Mouse (Mus musculus): ENCODE data around the gene Osbpl8.
A peak's percentile ranks its signal among the peaks of the same experiment; 100 is the strongest.

The Osbpl8 gene

DNA sequence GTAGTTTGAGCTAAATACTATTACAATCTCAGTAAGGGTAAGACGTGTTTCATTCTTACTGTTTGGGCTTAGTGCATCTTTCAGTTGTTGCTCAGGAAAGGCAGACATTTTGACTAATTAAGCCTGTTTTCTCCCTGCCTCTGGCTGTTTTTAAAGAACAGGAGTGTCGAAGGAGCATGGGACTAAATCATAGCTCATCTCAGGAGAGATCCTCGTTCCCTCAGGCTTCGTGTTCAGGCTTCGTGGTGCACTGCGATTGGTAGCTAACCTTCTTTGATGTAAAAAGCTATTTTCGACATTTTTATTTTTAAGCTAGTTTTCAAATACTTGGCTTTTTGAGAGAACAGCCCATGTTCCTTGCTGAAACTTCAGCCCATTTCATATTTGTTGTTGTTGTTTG lies 78.1 kb downstream of the Osbpl8 start:
- DNase-seq: no peak

DNA sequence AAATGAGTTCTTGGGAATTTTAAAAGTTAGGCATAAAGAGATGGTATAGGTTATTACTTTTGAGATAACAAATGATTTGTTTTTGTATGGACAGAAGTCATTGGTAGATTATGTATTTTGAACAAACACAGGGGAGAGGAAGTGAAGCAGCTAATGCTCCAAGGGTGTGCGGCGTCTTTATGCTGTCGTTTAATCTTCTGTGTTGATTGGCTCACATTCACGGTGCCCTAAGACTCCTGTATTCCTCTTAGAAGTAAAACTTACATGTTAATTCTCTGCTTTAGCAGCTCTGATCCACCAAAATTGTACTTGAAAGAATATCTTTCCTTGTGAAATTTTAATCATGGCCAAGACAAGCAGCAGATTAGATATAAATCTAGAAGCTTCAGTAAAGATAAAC lies 83.1 kb downstream of the Osbpl8 start:
- no peak for DNase-seq

DNA sequence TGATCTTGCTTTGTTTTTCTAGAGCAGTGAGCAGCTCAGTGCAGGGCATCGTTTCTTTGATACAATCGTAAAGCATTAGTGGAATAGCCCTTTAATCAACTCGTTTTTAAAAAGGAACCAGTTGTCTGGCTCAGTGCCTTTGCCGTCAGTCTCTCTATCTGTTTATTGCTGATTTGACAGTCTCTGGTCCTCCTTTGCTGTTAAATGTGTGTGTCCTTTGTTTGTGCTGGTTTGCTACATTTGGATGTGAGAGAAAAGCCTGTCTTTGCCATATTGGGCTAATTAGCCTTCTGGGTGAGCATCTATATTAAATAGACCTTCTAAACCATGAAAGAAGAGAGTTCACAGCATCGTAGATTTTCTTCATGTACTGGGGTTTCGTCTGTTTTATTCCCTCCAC lies 83.6 kb downstream of the Osbpl8 start:
- no peak for DNase-seq

DNA sequence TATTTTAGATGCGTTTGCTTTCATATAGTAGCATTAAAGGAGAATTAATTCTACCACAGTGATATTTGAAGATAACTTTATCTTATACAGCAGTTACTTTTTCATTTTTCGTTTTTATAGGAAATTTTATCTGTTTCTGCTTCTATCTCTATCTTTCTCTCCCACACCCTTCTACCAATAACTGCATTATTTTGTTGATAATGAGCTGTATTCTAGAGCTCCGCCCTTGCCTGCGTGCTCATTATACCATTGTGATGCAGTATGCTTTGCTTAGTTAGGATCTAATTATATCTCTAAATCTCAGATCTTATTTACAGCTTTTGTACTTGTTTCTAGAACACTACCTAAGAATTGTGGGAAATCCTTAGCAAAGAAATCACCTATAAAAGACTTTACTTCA lies 85.6 kb downstream of the Osbpl8 start:
- no peak for DNase-seq

DNA sequence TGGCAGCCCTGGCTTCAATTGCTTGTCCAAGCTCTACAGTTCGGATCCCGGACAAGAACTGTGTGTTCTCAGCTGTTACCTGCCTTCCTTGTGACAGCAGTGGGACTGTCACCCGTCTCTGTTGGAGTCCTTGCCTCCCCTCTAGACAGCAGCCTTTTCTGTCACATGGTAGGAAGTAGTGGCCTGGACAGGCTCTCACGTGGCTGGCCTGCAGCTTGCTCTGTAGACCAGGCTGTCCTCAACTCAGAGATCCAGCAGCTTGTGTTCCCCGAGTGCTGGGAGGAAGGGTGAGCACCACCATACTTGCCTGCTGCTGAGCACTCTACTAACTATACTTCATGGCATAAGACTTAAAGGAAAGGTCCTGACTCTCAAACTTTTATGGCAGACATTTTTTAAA lies 87.1 kb downstream of the Osbpl8 start:
- DNase-seq: no peak

DNA sequence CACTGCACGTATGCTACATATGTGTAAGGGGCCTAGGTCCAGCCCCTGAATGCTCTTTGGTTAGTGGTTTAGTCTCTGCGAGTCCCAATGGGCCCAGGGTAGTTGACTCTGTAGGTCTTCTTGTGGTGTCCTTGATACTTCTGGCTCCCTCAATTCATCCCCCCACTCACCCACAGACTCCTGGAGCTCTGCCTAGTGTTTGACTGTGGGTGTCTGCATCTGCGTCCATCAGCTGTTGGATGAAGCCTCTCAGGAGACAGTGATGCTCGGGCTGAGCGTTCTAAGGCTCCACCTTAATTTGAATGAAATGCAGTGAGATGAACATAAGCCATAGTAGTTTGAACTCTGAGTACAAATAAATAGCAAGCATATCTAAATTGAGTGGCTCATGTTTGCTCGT lies 90.7 kb downstream of the Osbpl8 start:
- DNase-seq: no peak

DNA sequence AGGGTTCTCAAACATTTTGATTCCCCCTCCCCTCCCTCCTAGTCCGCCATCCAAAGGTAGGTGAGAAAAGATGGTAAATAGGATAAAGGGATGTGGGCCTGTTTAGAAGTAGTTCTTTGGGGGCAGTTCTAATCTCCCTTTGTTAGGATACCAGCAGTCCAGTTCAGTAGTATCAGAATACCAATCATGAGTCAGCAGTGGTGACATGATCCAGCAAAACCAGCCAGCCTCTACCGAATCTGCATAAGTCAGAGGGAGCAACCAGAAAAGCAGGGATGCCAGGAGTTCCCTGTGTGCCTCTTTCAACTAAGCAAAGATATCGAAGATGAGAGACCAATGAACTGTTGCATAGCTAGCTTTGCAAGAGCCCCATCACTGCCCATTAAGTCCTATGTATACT lies 91.6 kb downstream of the Osbpl8 start:
- no peak for DNase-seq

DNA sequence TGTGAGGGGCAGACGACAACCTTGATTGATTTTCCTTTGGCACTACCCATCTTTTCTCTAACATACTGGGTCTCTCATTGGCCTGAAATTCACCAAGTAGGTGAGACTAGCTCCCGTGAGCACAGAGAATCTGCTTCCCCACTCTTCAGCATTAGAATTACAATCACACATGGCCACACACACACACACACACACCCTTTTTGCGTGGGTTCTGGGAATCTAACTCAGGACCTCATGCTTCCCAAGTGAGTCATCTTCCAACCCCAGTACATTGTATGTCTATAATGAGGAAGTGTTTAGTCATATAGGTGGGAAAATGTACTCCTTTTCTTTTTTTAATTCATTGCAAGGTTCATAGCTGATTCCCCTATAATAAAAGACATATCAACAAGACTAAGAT lies 92.8 kb downstream of the Osbpl8 start:
- DNase-seq: no peak

DNA sequence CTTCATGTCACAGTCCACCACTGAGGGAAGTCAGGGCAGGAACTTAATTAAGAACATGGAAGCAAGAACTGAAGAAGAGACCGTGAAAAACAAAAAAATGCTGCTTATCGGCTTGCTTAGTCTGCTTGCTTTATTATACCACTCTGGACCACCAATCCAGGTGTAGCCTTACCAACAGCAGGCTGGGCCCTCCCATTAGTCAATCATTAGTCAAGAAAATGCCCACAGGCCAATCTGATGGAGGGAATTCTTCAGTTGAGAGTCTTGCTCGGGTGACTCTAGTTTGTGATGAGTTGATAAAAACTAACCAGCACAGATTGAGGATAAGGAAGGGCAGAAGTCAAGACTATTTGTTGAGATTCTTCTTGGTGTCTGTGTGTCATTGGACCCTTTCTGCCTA lies 93.7 kb downstream of the Osbpl8 start:
- DNase-seq: no peak

DNA sequence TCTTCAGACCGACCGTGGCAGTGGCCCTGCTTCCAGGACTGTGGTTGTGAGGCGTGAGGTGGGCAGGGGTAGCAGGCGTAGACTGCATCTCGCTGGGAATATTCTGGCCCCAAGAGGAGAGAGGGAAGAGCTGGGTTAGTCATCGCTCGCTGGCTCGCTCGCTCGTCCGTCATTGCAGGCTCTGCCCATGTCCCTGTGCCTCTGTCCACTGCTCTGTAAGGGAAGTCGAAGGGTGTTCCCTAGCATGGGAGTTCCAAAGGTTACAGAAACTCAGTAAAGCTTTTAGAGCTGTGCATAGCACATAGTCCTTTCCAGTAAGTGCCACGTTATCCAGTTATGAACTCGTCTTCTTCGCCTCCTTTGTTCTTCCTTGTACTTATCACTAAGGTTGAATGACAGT lies 107.1 kb downstream of the Osbpl8 start:
- no peak for DNase-seq

DNA sequence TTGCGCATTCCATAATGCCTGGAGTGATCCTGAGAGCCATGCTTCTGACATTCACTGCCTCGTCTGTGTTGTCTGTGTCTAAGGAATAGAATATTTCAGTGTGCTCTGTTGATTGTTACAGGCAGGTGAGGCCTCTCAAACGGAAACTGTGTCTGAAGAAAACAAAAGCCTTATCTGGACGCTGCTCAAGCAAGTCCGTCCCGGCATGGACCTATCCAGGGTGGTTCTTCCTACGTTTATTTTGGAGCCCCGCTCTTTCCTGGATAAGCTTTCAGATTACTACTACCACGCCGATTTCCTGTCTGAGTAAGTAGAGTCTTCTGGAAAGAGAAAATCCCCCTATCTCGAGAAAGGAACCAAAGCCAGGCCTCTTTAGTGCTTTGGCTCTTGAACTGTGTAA lies 108.4 kb downstream of the Osbpl8 start:
- DNase-seq: no peak

DNA sequence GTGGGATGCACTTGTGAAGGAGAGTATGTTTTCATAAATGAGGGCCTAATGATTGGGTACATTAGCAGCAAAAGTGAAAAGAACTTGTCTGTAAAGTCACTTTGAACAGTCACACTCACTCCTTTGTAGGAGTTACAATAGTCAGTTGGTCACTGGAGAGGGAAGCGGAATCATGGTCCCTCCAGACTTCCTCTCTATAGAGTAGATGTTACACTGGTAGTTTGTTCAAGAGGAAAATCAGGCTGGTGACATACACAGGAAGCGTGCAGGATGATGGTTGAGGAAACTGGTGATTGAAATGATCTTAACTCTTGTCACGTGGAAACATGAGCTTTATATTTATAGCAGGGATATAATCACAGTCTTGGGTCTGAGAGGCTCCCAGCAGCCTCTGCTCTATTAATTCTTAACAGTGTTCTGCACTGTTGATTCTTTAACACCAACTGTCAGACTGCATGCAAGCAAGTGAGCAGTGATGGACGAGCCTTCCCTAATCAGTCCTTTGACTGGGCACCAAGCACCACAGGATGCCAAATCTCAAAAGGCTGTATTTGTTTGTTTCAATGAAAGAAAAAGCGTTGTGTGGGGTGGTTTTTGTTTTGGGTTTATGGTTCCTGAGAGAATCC lies 109.0 kb downstream of the Osbpl8 start:
- DNase-seq: no peak

DNA sequence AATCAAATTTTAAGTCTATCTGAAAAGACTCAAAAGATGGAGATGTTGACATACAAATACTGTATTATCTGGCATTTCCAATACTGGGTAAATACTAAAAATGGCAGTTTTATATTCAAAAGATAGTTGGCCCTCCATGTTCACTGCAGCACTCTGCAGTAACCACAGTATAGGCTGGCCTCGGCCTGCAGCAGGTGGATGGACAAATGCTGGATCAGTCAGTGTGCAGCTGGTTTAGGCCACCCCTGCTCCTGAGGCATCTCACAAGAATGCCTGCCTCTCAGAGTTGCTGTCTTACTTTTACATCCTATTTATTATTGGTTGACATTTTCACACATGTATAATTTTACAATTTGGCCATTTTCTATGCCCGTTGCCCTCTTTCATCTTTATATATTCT lies 111.3 kb downstream of the Osbpl8 start:
- DNase-seq: no peak

DNA sequence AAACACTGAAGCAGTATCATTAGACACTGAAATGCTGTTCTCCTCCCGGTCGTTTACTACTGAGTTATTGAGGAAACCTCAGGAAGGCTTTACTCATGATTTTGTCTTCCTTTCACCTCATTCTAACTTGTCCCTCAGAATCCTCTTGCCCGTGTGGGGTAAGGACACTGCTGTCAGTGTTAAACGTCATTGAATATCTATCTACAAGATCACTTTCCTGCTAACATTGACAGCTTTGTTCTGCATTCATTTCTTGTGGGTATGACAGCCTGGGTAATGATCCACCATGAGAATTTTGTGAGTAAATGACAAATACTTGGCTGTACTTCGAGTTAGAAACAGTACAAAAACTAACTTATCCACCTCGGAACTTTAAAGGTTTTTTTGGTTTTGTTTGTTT lies 133.1 kb downstream of the Osbpl8 start:
- DNase-seq: no peak

DNA sequence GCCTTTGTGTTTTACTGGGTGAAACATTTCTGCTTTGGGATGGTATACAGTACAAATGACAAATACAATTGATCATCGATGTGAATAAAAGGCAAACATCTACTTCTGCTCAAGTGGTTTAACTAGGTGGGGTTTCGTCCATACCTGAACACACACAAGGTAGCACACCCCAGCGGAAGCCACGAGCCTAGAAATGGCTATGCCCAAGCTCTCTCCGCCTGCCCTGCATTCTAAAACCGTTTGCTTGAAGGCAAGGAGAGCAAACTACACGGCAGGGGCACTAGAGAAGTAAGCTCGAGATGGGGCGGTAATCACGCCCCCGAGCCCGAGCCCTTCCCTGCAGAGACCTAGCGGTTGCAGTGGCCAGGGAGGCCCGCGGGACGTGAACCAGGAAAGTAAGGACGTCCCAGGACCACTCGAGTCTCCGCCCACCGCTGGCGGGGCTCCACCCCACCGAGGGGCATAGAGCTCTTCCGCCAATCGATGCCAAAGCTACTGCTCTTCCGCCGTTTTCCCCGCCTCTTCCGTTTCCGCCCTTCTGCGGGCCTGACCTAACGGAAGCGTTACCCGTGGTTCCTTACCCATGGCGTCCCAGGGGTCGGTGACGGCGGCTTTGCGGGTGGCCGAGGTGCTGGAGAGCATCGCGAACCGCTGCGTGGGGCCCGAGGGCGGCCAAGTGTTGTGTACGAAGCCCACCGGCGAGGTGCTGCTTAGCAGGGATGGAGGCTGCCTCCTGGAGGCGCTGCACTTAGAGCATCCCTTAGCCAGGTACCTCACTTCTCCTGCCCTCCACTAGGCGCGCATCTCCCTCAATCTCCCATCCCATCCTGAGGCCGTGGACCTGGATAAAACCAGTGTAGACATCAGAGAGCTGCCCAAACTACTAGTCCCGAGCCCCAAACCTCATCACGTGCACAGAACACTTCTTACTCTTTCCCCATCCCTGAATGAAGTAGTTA lies 133.9 kb downstream of the Osbpl8 start, which contains the start of gene Bbs10:
Gene Bbs10 (plus strand): TSS at position 540 of the 959 bp plus-strand sequence.
- peak; percentile 94 for DNase-seq

DNA sequence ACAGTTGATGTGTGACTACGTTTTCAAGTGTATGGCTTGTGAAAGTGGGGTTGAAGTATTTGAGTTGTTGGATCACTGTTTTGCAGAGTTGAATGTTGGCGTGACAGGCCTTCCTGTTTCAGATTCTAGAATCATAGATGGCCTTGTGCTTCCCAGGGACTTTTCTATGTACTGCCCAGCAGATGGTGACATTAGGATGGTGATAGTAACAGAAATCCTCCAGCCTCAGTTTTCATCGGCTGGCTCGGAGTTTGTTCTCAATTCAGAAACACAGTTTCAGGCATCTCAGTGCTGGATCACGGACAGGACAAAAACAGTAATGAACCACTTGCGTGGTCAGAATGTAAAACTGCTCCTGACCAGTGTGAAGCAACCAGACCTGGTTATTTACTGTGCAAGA lies 135.0 kb downstream of the Osbpl8 start:
- no peak for DNase-seq

DNA sequence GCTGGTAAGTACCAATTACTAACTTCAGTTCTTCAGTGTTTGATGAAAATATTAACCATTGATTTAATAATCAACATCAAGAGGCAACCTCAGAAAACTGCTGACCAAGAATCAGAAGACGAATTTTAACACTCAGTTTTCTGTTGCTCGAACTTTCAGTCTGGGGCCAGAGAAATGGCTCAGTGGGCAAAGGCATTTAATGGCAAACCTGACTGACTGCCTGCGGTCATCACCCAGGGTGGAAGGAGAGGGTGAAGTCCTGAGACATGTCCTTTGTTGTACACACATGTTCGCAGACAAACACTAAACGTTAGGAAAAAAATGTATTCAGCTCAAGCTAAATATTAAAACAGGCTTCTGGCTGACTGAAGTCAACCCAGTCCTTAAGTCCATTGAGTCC lies 136.5 kb downstream of the Osbpl8 start:
- no peak for DNase-seq

DNA sequence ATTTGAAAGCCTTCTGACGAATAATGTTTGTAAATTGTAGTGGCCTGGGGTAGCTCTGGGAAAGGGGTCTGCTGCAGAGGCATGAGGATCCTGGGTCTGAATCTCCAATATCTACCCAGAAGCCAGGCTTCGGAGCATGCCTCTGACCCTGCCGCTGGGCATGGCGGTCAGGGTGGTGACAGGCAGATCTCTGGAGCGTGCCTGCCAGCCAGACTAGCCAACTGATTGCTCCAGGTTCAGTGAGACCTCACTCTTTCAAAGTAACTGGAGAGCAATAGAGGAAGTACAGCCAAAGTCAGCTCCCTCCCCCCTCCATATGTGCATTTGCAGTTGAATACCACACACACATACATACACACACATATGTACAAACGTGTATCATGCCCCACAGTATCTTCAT lies 137.9 kb downstream of the Osbpl8 start:
- DNase-seq: no peak

DNA sequence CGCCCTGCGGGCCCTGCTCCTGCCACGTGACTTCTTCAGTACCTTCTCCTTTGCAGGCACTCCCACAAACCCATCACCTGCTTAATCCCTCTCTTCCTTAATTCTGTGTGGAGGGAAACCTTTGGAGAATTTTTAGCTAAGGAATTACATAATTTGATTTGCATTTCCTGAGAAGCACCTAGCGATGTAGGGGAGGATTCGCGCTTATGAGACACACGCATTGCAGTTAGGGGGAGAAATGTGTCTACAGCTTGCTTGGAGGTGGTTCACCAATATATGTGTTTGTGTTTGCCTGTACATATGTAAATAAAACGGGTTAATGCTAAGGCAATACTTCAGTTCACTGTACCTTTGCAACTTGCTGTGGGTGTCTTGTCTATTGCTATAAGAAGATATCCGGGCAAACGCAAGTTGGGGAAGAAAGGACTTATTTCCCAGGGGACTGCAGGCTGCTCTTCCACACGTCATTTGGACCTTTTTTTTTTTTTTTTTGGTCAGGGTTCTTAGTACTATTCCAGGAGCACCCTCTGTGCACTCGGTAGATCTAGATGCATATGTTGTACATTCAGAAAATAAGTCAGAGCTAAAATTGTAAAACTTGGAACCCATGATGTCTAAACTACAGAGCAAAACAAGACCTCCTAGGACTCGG lies 144.4 kb downstream of the Osbpl8 start:
- DNase-seq: no peak

DNA sequence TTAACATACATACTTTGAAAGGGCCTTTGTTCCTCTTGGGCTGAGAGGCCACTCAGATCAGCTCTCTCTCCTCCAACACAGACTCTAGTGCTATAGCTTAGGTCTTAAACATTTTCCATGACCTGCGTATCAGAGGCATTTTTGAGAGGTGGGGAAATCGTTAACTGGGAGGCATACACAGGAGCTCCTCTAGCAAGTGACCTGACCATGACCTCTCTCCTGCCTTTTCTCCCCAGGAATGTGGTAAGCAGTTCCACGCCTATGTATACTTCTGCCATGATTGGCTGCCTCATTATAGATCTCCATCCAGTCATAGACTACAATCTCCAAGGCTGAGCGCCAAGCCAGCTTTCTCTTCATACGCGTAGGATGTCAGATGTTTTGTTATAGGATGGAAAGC lies 148.7 kb downstream of the Osbpl8 start:
- DNase-seq: no peak

DNA sequence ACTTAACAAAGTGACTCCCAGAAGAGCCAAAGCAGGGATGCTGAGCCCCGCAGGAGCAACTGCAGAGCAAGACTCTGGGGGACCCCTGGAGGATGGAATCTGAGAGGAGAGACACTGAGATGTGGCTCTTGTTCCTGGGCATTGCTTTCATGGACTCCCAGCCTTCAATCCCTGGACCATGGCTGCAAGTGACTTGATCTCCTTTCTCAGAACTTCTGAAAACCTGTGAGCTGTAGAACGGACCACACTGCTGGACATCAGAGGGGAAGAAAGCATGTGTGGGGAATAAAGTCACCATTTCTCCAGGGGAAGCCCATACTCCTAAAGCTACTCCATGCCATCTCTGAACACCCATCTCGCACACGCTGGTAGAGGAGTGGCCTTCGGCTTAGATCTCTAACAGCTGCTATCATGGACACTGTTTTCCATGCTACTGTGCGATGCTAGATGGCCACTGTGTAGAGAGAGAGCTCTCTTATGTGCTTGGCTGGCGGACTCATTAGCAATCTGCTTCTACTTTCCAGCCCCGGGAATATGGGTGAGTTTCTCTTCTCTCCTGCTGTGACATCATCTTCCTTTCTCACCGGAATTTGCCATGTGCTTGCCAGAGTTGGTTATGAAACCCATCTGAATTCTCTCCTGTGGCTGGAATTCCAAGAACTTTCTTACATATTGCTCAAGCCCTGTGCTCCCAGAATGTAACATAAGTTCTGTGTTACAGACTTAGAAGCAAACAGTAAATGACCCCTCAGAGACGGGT lies 150.3 kb downstream of the Osbpl8 start:
- no peak for DNase-seq

DNA sequence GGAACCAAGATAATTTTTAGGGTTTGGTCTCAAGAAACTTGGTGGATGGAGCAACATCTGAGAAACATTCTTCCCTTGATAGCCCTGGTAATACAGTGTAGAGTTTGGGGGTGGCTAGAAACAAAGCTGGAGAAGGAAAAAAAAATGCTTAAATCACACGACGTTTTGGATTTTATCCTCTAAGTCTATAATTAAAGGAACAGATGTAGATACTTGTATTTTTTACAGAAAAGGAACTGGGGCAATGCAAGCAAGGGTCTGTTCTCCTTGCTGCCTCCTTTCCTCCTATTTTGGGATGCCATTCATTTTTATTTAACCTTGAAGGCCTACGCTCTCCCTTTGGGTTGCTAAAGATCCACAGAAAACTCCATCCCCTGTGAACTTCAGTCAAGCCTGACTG lies 151.4 kb downstream of the Osbpl8 start:
- no peak for DNase-seq

DNA sequence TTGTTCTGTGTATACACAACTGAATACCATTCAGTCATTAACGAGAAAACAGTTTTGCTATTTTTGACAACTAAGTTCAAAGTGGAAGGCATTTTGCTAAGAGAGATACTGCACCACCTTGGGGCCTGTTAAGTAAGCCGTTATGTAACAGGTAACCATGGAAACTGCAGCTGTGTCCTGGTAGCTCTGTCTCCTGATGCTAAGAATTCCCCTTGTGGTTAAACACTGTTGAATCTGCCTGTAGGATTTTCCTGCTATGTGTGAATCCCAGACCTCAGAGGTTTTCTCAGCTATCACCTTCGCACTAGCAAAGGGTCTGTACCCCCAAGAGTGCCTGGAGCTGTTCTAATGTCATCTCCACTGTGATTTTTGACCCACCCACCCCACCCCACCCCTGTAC lies 153.5 kb downstream of the Osbpl8 start:
- no peak for DNase-seq
